Mouse (Mus musculus): ENCODE results near the gene Otx2. TPM values are rescaled to one million over a fixed set of nuclear protein-coding genes. Genes with fewer than 3 reads are reported as not detected.

Gene Otx2
- total RNA-seq, 2 experiments from 2014 or later: not detected

GRCm38 (mm10) chr14:48669541-48670257 lies 3.9 kb downstream of the Otx2 start:
- no peak for ATAC-seq (replicated peaks; ENCODE audit: poor library complexity)

GRCm38 (mm10) chr14:48668761-48669303 lies 4.8 kb downstream of the Otx2 start:
- no peak; the same call in 1 of the 2 replicates for ATAC-seq (replicated peaks; ENCODE audit: poor library complexity)

- ATAC-seq (replicated peaks; ENCODE audit: poor library complexity): no peak
Measured at GRCm38 (mm10) chr14:48668051-48668481, 5.6 kb downstream of the Otx2 start.

DNA sequence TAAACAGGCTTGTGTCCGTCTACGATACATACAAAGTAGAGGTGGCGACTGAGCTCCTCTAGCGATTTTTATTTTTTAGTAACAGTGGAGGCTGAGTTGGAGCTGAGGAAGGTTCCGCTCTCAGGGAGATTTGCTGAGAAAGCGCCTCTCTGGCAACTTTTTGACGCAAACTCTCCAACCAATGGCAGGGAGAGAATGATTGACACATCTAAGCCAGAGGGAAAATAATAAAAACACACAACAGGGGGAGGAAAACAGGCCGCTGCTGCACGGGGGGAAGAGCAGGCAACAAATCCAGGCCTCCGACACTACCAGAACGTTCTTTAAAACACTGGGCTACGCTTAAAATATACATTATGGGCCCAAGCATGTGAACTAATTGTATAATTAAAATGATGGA lies 6.2 kb downstream of the Otx2 start:
- no peak for ATAC-seq (replicated peaks; ENCODE audit: poor library complexity)

DNA sequence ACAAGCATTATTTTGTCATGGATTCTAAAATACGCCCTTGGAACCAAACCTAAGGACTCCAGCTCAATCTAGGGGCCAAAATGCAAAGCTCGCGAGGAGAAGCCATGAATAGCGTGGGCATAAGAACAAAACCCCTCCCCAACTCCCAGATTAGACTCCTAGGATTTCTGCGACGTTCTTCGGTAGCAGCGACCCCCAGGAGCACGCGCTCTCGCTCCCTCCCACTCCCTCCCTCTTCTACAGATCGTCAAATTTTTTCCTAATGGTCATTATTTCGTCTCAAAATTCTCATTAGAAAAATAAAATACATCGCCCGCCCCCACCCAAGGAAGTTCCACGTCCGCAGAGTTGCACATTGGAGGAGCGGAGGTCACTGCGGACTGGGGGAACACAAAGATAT lies 6.8 kb downstream of the Otx2 start:
- no peak for ATAC-seq (replicated peaks; ENCODE audit: poor library complexity)

GRCm38 (mm10) chr14:48665816-48666661 lies 7.6 kb downstream of the Otx2 start:
- ATAC-seq (replicated peaks; ENCODE audit: poor library complexity): no peak

GRCm38 (mm10) chr14:48664841-48665815 lies 8.5 kb downstream of the Otx2 start:
- no peak for ATAC-seq (replicated peaks; ENCODE audit: poor library complexity)

DNA sequence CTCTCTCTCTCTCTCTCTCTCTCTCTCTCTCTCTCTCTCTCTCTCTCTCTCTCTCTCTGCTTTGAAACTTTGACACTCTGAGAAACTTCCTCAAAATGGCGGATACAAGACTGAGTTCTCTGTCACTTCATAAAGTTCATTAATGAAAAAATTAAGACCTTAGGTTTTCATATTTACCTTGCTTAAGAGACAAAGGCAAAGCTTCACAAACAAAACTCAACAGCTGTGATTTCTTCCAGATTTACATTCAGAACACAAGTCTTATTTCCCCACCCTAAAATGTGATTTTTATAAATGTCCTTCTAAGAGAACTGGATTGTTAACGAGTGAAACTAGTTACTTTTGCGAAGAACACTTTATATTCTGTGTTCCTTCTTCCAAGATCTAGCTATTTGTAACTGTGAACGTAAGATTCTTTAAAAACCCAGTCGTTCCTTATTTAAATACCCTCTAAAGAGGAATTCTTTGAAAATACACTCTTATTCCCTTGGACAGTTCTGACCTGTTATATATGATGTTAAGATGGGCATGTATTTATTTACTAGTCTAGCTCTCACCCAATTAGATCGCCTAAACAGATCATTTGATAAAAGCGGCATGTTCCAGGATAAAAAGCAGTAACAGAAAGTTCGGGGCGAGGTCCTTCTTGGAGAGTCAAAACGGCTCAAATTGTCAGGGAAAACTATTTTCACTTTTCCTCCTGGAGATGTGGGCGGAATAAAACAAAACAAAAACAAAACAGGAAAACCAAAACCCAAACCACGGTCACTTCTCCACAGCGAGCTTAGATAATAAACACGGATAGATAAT lies 9.4 kb downstream of the Otx2 start:
- ATAC-seq (replicated peaks; ENCODE audit: poor library complexity): no peak

DNA sequence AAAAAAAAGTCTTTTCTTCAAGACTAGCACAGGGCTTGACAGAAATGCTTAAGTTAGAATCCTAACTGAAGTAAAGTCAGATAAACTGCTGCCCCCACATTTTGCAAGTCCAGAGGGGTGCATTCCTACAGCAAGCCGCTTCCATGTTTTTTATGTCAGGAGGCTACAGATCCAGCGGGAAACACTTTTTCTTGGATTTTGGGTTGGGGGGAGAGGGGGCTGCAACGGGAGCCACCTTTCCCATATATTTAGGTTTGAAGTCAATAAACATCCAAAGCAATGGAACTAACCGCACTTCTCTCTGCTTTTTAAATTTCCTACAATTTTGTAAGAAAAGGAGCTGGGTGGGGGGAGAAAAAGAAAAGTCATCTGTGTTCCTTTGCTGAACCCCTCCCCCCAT lies 10.1 kb downstream of the Otx2 start:
- no peak for ATAC-seq (replicated peaks; ENCODE audit: poor library complexity)

DNA sequence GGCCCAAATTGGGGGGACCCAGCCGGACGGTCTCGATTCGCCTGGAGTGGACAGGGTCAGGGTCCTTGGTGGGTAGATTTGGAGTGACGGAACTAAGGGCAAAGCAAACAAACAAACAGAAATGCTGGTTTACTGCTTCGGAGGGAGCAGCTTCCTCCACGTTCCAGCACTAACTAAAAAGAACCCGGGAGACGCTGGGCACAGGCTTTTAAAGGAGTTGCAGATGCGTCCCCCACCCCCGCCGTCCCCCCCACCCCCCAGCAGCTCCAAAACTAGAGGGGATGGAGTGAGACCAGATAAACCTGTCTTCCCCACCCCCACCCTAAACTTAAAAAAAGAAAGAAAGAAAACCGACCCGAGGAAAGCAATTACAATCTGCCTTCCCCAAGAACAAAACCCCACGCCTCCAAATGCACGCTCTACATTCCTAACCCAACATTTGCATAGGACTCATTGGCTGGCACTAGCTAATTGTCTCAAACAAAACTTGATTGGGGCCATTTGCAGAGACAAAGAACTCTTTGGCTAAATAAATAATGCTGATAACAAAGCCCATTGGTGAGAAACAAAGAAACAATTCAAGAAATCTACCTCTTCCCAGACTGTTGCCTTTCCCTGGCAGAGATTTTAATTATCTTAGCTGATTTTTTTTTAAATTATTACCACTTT lies 10.9 kb downstream of the Otx2 start:
- ATAC-seq (replicated peaks; ENCODE audit: poor library complexity): no peak

- ATAC-seq (replicated peaks; ENCODE audit: poor library complexity): no peak
Measured at GRCm38 (mm10) chr14:48661646-48662567, 11.7 kb downstream of the Otx2 start.

DNA sequence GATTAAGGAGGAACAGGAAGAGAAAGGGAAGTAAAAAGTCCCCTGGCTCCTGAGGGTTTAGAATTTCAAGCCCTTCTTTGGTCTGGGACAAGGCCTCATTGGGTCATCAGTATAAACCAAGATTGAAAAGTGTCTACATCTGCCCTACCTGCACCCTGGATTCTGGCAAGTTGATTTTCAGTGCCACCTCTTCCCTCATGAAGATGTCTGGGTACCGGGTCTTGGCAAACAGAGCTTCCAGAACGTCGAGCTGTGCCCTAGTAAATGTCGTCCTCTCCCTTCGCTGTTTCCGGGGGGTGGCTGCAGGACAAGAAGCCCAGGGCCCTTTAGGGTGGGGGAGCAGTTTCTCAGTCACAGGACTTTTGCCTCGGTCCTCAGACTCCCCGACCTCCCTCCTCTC lies 12.5 kb downstream of the Otx2 start:
- ATAC-seq (replicated peaks; ENCODE audit: poor library complexity): no peak

GRCm38 (mm10) chr14:48660593-48660992 lies 13.0 kb downstream of the Otx2 start:
- ATAC-seq (replicated peaks; ENCODE audit: poor library complexity): no peak

DNA sequence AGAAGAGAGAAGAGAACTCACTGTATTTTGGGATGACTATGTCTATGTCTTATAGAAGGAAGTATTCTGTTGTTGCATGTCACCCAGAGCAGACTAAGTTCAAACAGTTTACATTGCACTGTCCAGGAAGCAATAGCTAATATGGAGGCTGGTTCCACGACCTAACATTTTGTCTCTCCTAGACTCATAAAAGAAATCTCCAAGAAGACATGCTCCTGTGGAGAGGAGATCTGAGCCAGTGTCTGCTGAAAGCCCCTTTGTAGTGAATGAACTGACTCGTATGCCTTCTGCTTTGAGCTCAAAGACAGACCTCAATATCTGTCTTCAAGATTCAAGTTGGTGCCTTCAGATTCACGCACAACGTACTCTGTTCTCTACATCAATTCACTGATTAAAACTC lies 14.0 kb downstream of the Otx2 start:
- no peak for ATAC-seq (replicated peaks; ENCODE audit: poor library complexity)

- ATAC-seq (replicated peaks; ENCODE audit: poor library complexity): no peak
Measured at GRCm38 (mm10) chr14:48657241-48657640, 16.4 kb downstream of the Otx2 start.

DNA sequence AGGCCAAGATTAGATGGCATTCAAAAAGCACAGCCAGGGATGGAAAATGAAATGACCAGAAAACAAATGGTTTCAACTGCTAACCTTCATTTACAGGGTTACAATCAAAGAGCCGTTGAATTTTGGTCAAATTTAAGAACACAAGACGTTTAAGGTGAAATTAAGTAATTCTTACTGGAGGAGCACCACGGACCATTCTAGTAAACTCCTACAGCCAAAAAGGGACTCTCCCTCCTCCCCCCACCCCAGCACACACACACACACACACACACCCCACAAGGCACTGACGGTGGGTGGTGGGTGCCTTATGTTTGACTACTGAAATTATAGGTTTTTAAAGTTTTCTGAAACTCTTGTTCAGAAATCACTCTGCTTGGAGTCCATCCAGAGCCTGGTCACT lies 16.9 kb downstream of the Otx2 start:
- no peak for ATAC-seq (replicated peaks; ENCODE audit: poor library complexity)

DNA sequence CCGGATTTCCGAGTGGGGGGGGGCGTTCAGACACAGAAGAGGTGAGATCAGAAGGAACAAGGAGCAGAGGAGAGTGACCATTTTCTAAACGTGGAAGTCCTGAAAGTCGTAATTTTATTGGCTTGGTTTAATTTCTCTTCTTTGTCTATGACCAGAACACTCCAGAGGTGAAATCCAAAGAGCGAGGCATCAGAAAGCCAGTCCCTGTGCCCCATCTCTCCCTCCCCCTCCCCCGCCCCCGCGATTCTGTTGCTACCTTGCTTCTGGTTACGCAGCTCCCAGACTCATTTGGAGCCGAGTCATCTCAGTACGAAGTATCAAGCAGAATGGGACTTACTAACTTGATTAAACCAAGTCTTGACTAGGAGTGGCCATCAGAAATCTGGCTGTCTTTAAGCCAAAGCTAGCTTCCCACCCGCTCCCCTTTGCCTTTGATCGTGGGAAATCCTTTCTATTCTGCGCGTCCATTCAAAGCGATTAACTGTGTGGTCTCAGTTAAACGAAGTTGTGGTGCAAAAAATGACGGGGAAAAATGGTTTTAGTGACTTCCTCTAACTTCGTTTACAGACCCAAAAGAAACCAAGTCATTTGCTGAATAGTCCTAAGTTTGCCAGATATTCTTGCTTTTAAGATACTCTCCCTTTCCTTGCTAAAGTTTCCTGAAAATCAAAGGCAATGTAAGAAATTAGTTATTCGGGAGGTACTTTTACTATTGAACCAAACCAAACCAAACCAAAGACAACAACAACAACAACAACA lies 17.6 kb downstream of the Otx2 start:
- ATAC-seq (replicated peaks; ENCODE audit: poor library complexity): no peak

Measured in megakaryocyte progenitor cell, adult 5-6 weeks (primary cell).